Mouse (Mus musculus): ENCODE data around the gene Usp50. TPM values are rescaled to one million over a fixed set of nuclear protein-coding genes. Genes with fewer than 3 reads are reported as not detected.

Usp50 gene
- polyA plus RNA-seq, 1 experiment from 2014 or later, result 1.6 TPM

GRCm38 (mm10) chr2:126767599-126767998 lies 15.7 kb downstream of the Usp50 start:
- H3K36me3 ChIP-seq (replicated peaks; ENCODE audit: insufficient read depth, low read length), result peaks cover 3% of the 10 kb centered on the region
- no peaks in the 10 kb centered on the region for H3K4me1 ChIP-seq (ENCODE audit: insufficient read depth)
- no peak for TF ChIP-seq EP300 (IDR thresholded peaks at IDR 0.05; ENCODE audit: low read depth)
- peak; percentile 37; the same call in 1 of the 2 replicates for TF ChIP-seq CTCF (IDR thresholded peaks at IDR 0.05; ENCODE audit: low read depth)
- H3K9ac ChIP-seq (replicated peaks), result no peak overlapping the region
- no peak for ATAC-seq
- no peak overlapping the region for H3K27ac ChIP-seq (ENCODE audit: low read depth)
- H3K9me3 ChIP-seq (ENCODE audit: low read length), result no peaks in the 10 kb centered on the region
- H3K4me3 ChIP-seq (ENCODE audit: low read depth, low read length), result no peak overlapping the region
- no peaks in the 10 kb centered on the region for H3K27me3 ChIP-seq (ENCODE audit: insufficient read depth, low read length)
- DNase-seq, result no peak
- 96% methylated on average over 3 of the region's 3 CpGs for WGBS (ENCODE audit: insufficient replicate concordance)
- H3K4me2 ChIP-seq (ENCODE audit: low read depth, low read length), result no peak overlapping the region

DNA sequence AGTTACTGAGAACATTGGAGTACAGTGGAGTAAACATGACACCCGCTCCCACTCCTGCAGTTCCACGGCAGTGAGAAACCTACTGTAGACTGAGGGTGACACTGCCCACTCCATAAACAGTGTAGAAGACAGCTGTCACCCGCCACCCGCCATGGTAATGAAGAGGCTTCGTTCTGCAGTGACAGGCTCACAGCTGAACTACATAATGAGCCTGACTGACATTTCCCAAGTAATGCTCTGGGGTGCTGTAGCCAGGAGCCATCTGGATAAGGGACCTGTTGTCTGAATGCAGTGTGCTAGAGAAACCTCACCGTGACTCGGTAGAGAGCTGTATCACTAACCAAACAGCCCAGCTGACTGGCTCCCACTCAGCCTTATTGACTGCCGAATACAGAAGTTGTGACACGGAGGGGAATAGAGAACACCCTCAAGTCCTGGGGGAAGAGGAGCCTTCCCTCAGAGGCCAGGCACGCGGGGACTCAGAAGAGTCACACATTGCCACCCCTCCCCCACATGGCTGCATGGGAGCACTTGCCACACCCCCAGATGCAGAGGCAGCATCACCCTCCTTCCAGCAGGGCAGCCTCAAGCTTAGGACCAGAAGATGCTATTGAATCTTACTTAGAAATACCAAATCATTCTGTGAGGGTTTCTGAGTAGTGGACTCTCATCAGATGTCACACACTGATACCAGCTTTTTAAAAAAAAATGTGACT lies 17.2 kb downstream of the Usp50 start:
- peaks cover 13% of the 10 kb centered on the region for H3K36me3 ChIP-seq (replicated peaks; ENCODE audit: insufficient read depth, low read length)
- no peak for ATAC-seq
- H3K9ac ChIP-seq (replicated peaks), result no peak overlapping the region
- H3K4me1 ChIP-seq (ENCODE audit: insufficient read depth), result no peaks in the 10 kb centered on the region
- H3K4me3 ChIP-seq (ENCODE audit: low read depth, low read length), result no peak overlapping the region
- no peak for DNase-seq
- no peak for TF ChIP-seq CTCF (IDR thresholded peaks at IDR 0.05; ENCODE audit: low read depth)
- no peak for TF ChIP-seq EP300 (IDR thresholded peaks at IDR 0.05; ENCODE audit: low read depth)
- H3K27me3 ChIP-seq (ENCODE audit: insufficient read depth, low read length), result no peaks in the 10 kb centered on the region
- no peak overlapping the region for H3K4me2 ChIP-seq (ENCODE audit: low read depth, low read length)
- H3K9me3 ChIP-seq (ENCODE audit: low read length), result no peaks in the 10 kb centered on the region
- 44% methylated on average over 11 of the region's 11 CpGs for WGBS (ENCODE audit: insufficient replicate concordance)
- H3K27ac ChIP-seq (ENCODE audit: low read depth), result no peak overlapping the region

- no peak overlapping the region for H3K27ac ChIP-seq (ENCODE audit: low read depth)
- no peak overlapping the region for H3K4me3 ChIP-seq (ENCODE audit: low read depth, low read length)
- H3K9ac ChIP-seq (replicated peaks), result no peak overlapping the region
- WGBS (ENCODE audit: insufficient replicate concordance), result 88% methylated on average over 7 of the region's 7 CpGs
- H3K9me3 ChIP-seq (ENCODE audit: low read length), result no peaks in the 10 kb centered on the region
- no peaks in the 10 kb centered on the region for H3K27me3 ChIP-seq (ENCODE audit: insufficient read depth, low read length)
- H3K36me3 ChIP-seq (replicated peaks; ENCODE audit: insufficient read depth, low read length), result peaks cover 71% of the 10 kb centered on the region
- TF ChIP-seq CTCF (IDR thresholded peaks at IDR 0.05; ENCODE audit: low read depth) (no peak), EP300 (IDR thresholded peaks at IDR 0.05; ENCODE audit: low read depth) (no peak)
- no peak for DNase-seq
- H3K4me1 ChIP-seq (ENCODE audit: insufficient read depth), result no peaks in the 10 kb centered on the region
- no peak overlapping the region for H3K4me2 ChIP-seq (ENCODE audit: low read depth, low read length)
- ATAC-seq, result no peak
Measured at GRCm38 (mm10) chr2:126759351-126759750, 23.9 kb downstream of the Usp50 start.

DNA sequence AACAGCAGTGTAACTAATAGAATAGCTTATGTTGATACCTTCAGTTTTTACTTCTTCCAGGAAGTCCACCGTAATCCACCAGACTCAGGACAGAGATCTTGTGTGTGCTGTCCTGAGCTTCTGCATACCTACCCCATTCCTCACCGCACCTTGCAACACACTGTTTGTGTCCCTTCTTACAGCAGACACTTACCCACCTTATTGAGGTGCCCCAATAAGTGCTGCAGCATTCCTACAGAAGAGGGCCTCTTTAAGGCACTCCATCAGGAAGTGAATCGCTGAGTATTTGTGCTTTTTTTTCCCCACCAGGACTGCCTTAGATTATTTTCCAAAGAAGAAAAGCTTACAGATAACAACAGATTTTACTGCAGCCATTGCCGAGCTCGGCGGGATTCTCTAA lies 27.6 kb downstream of the Usp50 start:
- no peak overlapping the region for H3K4me2 ChIP-seq (ENCODE audit: low read depth, low read length)
- no peak overlapping the region for H3K9ac ChIP-seq (replicated peaks)
- H3K4me1 ChIP-seq (ENCODE audit: insufficient read depth), result no peaks in the 10 kb centered on the region
- no peaks in the 10 kb centered on the region for H3K27me3 ChIP-seq (ENCODE audit: insufficient read depth, low read length)
- H3K36me3 ChIP-seq (replicated peaks; ENCODE audit: insufficient read depth, low read length), result peaks cover 81% of the 10 kb centered on the region
- TF ChIP-seq CTCF (IDR thresholded peaks at IDR 0.05; ENCODE audit: low read depth) (no peak), EP300 (IDR thresholded peaks at IDR 0.05; ENCODE audit: low read depth) (no peak)
- no peak overlapping the region for H3K4me3 ChIP-seq (ENCODE audit: low read depth, low read length)
- no peaks in the 10 kb centered on the region for H3K9me3 ChIP-seq (ENCODE audit: low read length)
- no peak for ATAC-seq
- H3K27ac ChIP-seq (ENCODE audit: low read depth), result no peak overlapping the region
- no peak for DNase-seq
- WGBS (ENCODE audit: insufficient replicate concordance), result 90% methylated on average over 6 of the region's 6 CpGs

DNA sequence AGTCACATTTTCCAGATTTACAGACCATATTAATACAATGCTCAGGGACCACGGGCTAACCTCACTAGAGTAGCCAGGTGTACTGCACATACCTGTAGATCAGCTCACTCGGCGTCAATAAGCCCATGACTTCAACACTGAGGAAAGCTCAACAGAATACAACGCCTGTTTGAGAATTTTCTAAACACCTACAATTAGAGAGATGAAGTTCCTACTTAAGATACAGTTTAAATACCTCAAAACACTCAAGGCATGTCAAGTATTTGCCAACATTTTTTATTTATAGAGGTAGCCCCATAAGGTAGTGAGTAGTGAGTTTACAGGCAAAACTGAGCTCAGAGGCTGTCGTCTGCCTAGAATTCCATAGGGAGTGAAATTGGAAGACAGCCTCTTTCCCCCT lies 39.9 kb downstream of the Usp50 start:
- H3K27ac ChIP-seq (ENCODE audit: low read depth), result no peak overlapping the region
- WGBS (ENCODE audit: insufficient replicate concordance), result 84% methylated on average over 5 of the region's 5 CpGs
- H3K4me2 ChIP-seq (ENCODE audit: low read depth, low read length), result no peak overlapping the region
- no peaks in the 10 kb centered on the region for H3K27me3 ChIP-seq (ENCODE audit: insufficient read depth, low read length)
- ATAC-seq (no peak), DNase-seq (no peak)
- H3K4me3 ChIP-seq (ENCODE audit: low read depth, low read length), result no peak overlapping the region
- H3K9me3 ChIP-seq (ENCODE audit: low read length), result no peaks in the 10 kb centered on the region
- no peaks in the 10 kb centered on the region for H3K4me1 ChIP-seq (ENCODE audit: insufficient read depth)
- peaks cover 46% of the 10 kb centered on the region for H3K36me3 ChIP-seq (replicated peaks; ENCODE audit: insufficient read depth, low read length)
- no peak for TF ChIP-seq EP300 (IDR thresholded peaks at IDR 0.05; ENCODE audit: low read depth)
- no peak for TF ChIP-seq CTCF (IDR thresholded peaks at IDR 0.05; ENCODE audit: low read depth)
- no peak overlapping the region for H3K9ac ChIP-seq (replicated peaks)

DNA sequence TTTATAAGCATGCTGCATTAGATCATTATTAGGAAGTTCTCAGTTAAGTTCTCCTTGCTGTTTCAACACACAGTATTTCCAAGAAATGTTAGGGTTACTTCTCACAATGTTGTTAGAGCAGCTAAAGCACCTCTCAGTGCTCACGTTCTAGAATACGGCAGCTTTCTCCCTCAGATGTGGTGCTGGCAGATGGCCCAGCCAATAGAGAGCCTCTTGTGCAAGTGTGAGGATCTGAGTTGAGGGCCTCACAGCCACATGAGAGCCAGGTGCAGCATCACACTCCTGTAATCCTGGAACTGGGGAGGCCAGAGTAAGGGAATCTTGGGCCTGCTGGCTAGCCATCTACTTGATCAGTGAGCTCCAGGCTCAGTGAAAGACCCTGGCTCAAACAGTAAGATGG lies 43.0 kb downstream of the Usp50 start:
- Histone ChIP-seq H3K4me2 (ENCODE audit: low read depth, low read length) (no peak overlapping the region), H3K27ac (ENCODE audit: low read depth) (no peak overlapping the region), H3K9ac (replicated peaks) (no peak overlapping the region), H3K4me1 (ENCODE audit: insufficient read depth) (no peaks in the 10 kb centered on the region), H3K4me3 (ENCODE audit: low read depth, low read length) (no peak overlapping the region), H3K9me3 (ENCODE audit: low read length) (no peaks in the 10 kb centered on the region), H3K36me3 (replicated peaks; ENCODE audit: insufficient read depth, low read length) (peaks cover 51% of the 10 kb centered on the region), H3K27me3 (ENCODE audit: insufficient read depth, low read length) (no peaks in the 10 kb centered on the region)
- DNase-seq (no peak), ATAC-seq (no peak)
- 83% methylated on average over 2 of the region's 2 CpGs for whole genome bisulfite sequencing (ENCODE audit: insufficient replicate concordance)
- TF ChIP-seq CTCF (IDR thresholded peaks at IDR 0.05; ENCODE audit: low read depth), result no peak
- TF ChIP-seq EP300 (IDR thresholded peaks at IDR 0.05; ENCODE audit: low read depth), result no peak

Measured in liver, postnatal 0 days (tissue).